In genomic region chr7:73305286-73305975, GRCm38 (mm10) we compare ENCODE assay signal across 15 mouse cellular contexts.
DNase-seq lines count a peak whose midpoint lies in the region; ATAC-seq and TF ChIP-seq lines count a peak whose summit lies in the region.
"Had no signal": no experiment of that assay in that cellular context is flagged by ENCODE, and none has a peak within 500 bp of the region (broad histone marks: within the 10 kb centered on the region; RNA-seq: fewer than 3 reads in every experiment).

No protein-coding gene starts in this region.

- 0 out of 2 replicates have a peak overlapping the region, but pooled peaks have one; percentile 22 for H3K27ac ChIP-seq in forebrain, embryonic 14.5 days (ENCODE audit: low read depth, low read length)
- H3K27ac ChIP-seq in forebrain, embryonic 15.5 days (replicated peaks): no peak overlapping the region
- 0 out of 2 replicates have a peak overlapping the region, but pooled peaks have one; percentile 15 for H3K27ac ChIP-seq in stomach, embryonic 14.5 days (ENCODE audit: low read length)
- H3K27ac ChIP-seq in stomach, postnatal 0 days (replicated peaks): no peak overlapping the region
- 0 out of 2 replicates have a peak overlapping the region, but pooled peaks have one; percentile 20 for H3K27ac ChIP-seq in midbrain, embryonic 15.5 days
- no peak overlapping the region for H3K27ac ChIP-seq in kidney, embryonic 16.5 days (ENCODE audit: low read length)
- H3K27ac ChIP-seq: heart, adult 2 months; liver, embryonic 12.5 days had no signal

- no peak overlapping the region for H3K4me3 ChIP-seq in forebrain, embryonic 14.5 days (ENCODE audit: low read depth, low read length)
- no peak overlapping the region for H3K4me3 ChIP-seq in forebrain, embryonic 15.5 days
- no peak overlapping the region for H3K4me3 ChIP-seq in stomach, embryonic 14.5 days (ENCODE audit: low read depth, low read length)
- H3K4me3 ChIP-seq in stomach, postnatal 0 days (ENCODE audit: low read depth, low read length): no peak overlapping the region
- no peak overlapping the region for H3K4me3 ChIP-seq in midbrain, embryonic 15.5 days
- no peak overlapping the region for H3K4me3 ChIP-seq in kidney, embryonic 16.5 days (ENCODE audit: low read length)
- H3K4me3 ChIP-seq: heart, adult 2 months; liver, embryonic 12.5 days had no signal

- H3K9me3 ChIP-seq in forebrain, embryonic 14.5 days (replicated peaks; ENCODE audit: control insufficient read depth, low read length): no peaks in the 10 kb centered on the region
- H3K9me3 ChIP-seq in forebrain, embryonic 15.5 days: no peaks in the 10 kb centered on the region
- no peaks in the 10 kb centered on the region for H3K9me3 ChIP-seq in stomach, embryonic 14.5 days (ENCODE audit: control insufficient read depth, low read depth, low read length)
- H3K9me3 ChIP-seq in stomach, postnatal 0 days (ENCODE audit: control insufficient read depth, low read length): no peaks in the 10 kb centered on the region
- no peaks in the 10 kb centered on the region for H3K9me3 ChIP-seq in midbrain, embryonic 15.5 days
- H3K9me3 ChIP-seq in kidney, embryonic 16.5 days (ENCODE audit: low read length): no peaks in the 10 kb centered on the region
- H3K9me3 ChIP-seq: liver, embryonic 12.5 days had no signal

- 13% methylated on average over 14 of the region's 14 CpGs for WGBS in forebrain, embryonic 14.5 days
- WGBS in forebrain, embryonic 15.5 days: 11% methylated on average over 14 of the region's 14 CpGs
- 24% methylated on average over 14 of the region's 14 CpGs for WGBS in stomach, embryonic 14.5 days
- 26% methylated on average over 14 of the region's 14 CpGs for WGBS in stomach, postnatal 0 days
- 12% methylated on average over 14 of the region's 14 CpGs for WGBS in midbrain, embryonic 15.5 days
- WGBS in kidney, embryonic 16.5 days: 33% methylated on average over 14 of the region's 14 CpGs

- no peaks in the 10 kb centered on the region for H3K27me3 ChIP-seq in forebrain, embryonic 14.5 days (replicated peaks; ENCODE audit: control insufficient read depth, insufficient read depth, low read length)
- no peaks in the 10 kb centered on the region for H3K27me3 ChIP-seq in forebrain, embryonic 15.5 days
- no peaks in the 10 kb centered on the region for H3K27me3 ChIP-seq in stomach, embryonic 14.5 days (ENCODE audit: control insufficient read depth, insufficient read depth, low read length)
- H3K27me3 ChIP-seq in stomach, postnatal 0 days (ENCODE audit: control insufficient read depth, insufficient read depth, low read length): no peaks in the 10 kb centered on the region
- no peaks in the 10 kb centered on the region for H3K27me3 ChIP-seq in midbrain, embryonic 15.5 days (replicated peaks)
- 0 out of 2 replicates have a peak, but pooled peaks cover 5% of the 10 kb centered on the region for H3K27me3 ChIP-seq in kidney, embryonic 16.5 days (ENCODE audit: insufficient read depth, low read length)

- no peak for DNase-seq in forebrain, embryonic 14.5 days (ENCODE audit: low spot score)
- no peak for DNase-seq in stomach, postnatal 0 days (ENCODE audit: low spot score)
- no peak for DNase-seq in kidney, postnatal 4 days
- no peak for DNase-seq in right cerebral cortex, postnatal 10 days (ENCODE audit: low spot score in 2 of 2)
- DNase-seq: B cell, adult 2 months; cerebellum, adult 2 months; heart, adult 2 months; heart, postnatal 36 days; kidney, adult 2 months; right cerebral cortex, postnatal 25 days had no signal

- H3K36me3 ChIP-seq in forebrain, embryonic 14.5 days (ENCODE audit: control insufficient read depth, insufficient read depth, low read length): no peaks in the 10 kb centered on the region
- no peaks in the 10 kb centered on the region for H3K36me3 ChIP-seq in forebrain, embryonic 15.5 days
- no peaks in the 10 kb centered on the region for H3K36me3 ChIP-seq in stomach, embryonic 14.5 days (ENCODE audit: control insufficient read depth, insufficient read depth, low read length)
- H3K36me3 ChIP-seq in stomach, postnatal 0 days (ENCODE audit: control insufficient read depth, insufficient read depth, low read length): no peaks in the 10 kb centered on the region
- H3K36me3 ChIP-seq in midbrain, embryonic 15.5 days (replicated peaks): no peaks in the 10 kb centered on the region
- no peaks in the 10 kb centered on the region for H3K36me3 ChIP-seq in kidney, embryonic 16.5 days (ENCODE audit: insufficient read depth, low read length)
- H3K36me3 ChIP-seq: liver, embryonic 12.5 days had no signal

- no peak overlapping the region for H3K9ac ChIP-seq in forebrain, embryonic 14.5 days (ENCODE audit: low read length)
- no peak overlapping the region for H3K9ac ChIP-seq in forebrain, embryonic 15.5 days (replicated peaks)
- H3K9ac ChIP-seq in stomach, embryonic 14.5 days (replicated peaks; ENCODE audit: low read depth, low read length): no peak overlapping the region
- H3K9ac ChIP-seq in stomach, postnatal 0 days (ENCODE audit: low read length): no peak overlapping the region
- H3K9ac ChIP-seq in midbrain, embryonic 15.5 days: no peak overlapping the region
- H3K9ac ChIP-seq in kidney, embryonic 16.5 days (replicated peaks; ENCODE audit: low read length): no peak overlapping the region
- H3K9ac ChIP-seq: liver, embryonic 12.5 days had no signal

- peaks cover 24% of the 10 kb centered on the region for H3K4me1 ChIP-seq in forebrain, embryonic 14.5 days (ENCODE audit: control insufficient read depth, insufficient read depth, low read length)
- peaks cover 29% of the 10 kb centered on the region for H3K4me1 ChIP-seq in forebrain, embryonic 15.5 days
- peaks cover 21% of the 10 kb centered on the region for H3K4me1 ChIP-seq in stomach, embryonic 14.5 days (ENCODE audit: control insufficient read depth, insufficient read depth, low read length)
- no peaks in the 10 kb centered on the region for H3K4me1 ChIP-seq in stomach, postnatal 0 days (replicated peaks; ENCODE audit: control insufficient read depth, insufficient read depth)
- H3K4me1 ChIP-seq in midbrain, embryonic 15.5 days: peaks cover 36% of the 10 kb centered on the region
- peaks cover 21% of the 10 kb centered on the region for H3K4me1 ChIP-seq in kidney, embryonic 16.5 days (ENCODE audit: insufficient read depth, low read length)
- H3K4me1 ChIP-seq: liver, embryonic 12.5 days had no signal

- no peak for TF ChIP-seq EP300 in stomach, postnatal 0 days (optimal IDR thresholded peaks at IDR 0.05)

- H3K4me2 ChIP-seq in forebrain, embryonic 14.5 days (ENCODE audit: low read length): no peak overlapping the region
- no peak overlapping the region for H3K4me2 ChIP-seq in forebrain, embryonic 15.5 days (replicated peaks)
- 0 out of 2 replicates have a peak overlapping the region, but pooled peaks have one; percentile 3 for H3K4me2 ChIP-seq in stomach, embryonic 14.5 days (replicated peaks; ENCODE audit: low read depth, low read length)
- no peak overlapping the region; the same call in 1 of the 2 replicates for H3K4me2 ChIP-seq in stomach, postnatal 0 days (replicated peaks; ENCODE audit: low read depth)
- H3K4me2 ChIP-seq in midbrain, embryonic 15.5 days: no peak overlapping the region
- H3K4me2 ChIP-seq in kidney, embryonic 16.5 days (replicated peaks; ENCODE audit: low read depth, low read length): no peak overlapping the region
- H3K4me2 ChIP-seq: liver, embryonic 12.5 days had no signal

- TF ChIP-seq CTCF in stomach, postnatal 0 days (IDR thresholded peaks at IDR 0.05; ENCODE audit: low read depth): no peak

- ATAC-seq in forebrain, embryonic 14.5 days: no peak
- no peak for ATAC-seq in forebrain, embryonic 15.5 days (replicated peaks)
- ATAC-seq in stomach, embryonic 14.5 days (ENCODE audit: insufficient number of reproducible peaks, insufficient read depth, low FRiP score, low read depth): no peak
- no peak for ATAC-seq in stomach, postnatal 0 days (ENCODE audit: low FRiP score, low TSS enrichment)
- no peak for ATAC-seq in midbrain, embryonic 15.5 days (replicated peaks)
- ATAC-seq in kidney, embryonic 16.5 days (ENCODE audit: low FRiP score, low TSS enrichment): no peak
- ATAC-seq: liver, embryonic 12.5 days had no signal

Comparison
In these comparisons a context has a peak if more than half of its experiments do, and no peak if none do; other contexts are left out.
1. H3K27ac ChIP-seq: peak in forebrain, embryonic 14.5 days (single experiment), stomach, embryonic 14.5 days (single experiment) and midbrain, embryonic 15.5 days (single experiment); none in forebrain, embryonic 15.5 days (single experiment), stomach, postnatal 0 days (single experiment) and kidney, embryonic 16.5 days (single experiment).